In genomic region chr3:57847760-57848185, GRCm38 (mm10) we compare ENCODE assay signal across 8 mouse cellular contexts. TPM values are rescaled to one million over a fixed set of nuclear protein-coding genes. Genes with fewer than 3 reads are reported as not detected.
A peak's percentile ranks its signal among the peaks of the same experiment; 100 is the strongest.
DNase-seq lines count a peak whose midpoint lies in the region; ATAC-seq and TF ChIP-seq lines count a peak whose summit lies in the region.

TSS of gene Pfn2 (minus strand) at chr3:57848079.

- peak within 1 kb of the TSS; percentile 68 for H3K4me2 ChIP-seq in hindbrain, embryonic 15.5 days

- peaks cover 18% of the 10 kb centered on the region for H3K36me3 ChIP-seq in hindbrain, embryonic 15.5 days

- peak within 1 kb of the TSS; percentile 99 for H3K9ac ChIP-seq in hindbrain, embryonic 15.5 days

- H3K27me3 ChIP-seq in hindbrain, embryonic 15.5 days, result no peaks in the 10 kb centered on the region

- 0% methylated on average over 37 of the region's 52 CpGs for WGBS in hindbrain, embryonic 15.5 days

- intact Hi-C loops in gastrocnemius, adult 2 months (cut with DNase I), result loop anchor here (1.0 to 10.0 kb wide), 4 partner anchors 73 to 567 kb away; partner anchors contain the start of gene Tsc22d2
- intact Hi-C loops in left cerebral cortex, adult 2 months (cut with DNase I), result loop anchor here (1.0 to 10.0 kb wide), 5 partner anchors 35 to 677 kb away; partner anchors contain the start of genes Eif2a, Serp1 and Tsc22d2

- H3K27ac ChIP-seq in gastrocnemius, adult 2 months, result peak within 1 kb of the TSS; percentile 96
- H3K27ac ChIP-seq in hindbrain, embryonic 15.5 days (replicated peaks), result peak within 1 kb of the TSS; percentile 99
- peak within 1 kb of the TSS; percentile 99 for H3K27ac ChIP-seq in left cerebral cortex, adult 2 months

- peak within 1 kb of the TSS; percentile 95 for H3K4me3 ChIP-seq in gastrocnemius, adult 2 months
- peak within 1 kb of the TSS; percentile 93 for H3K4me3 ChIP-seq in hindbrain, embryonic 15.5 days
- peak within 1 kb of the TSS; percentile 86 for H3K4me3 ChIP-seq in left cerebral cortex, adult 2 months

- ATAC-seq in hindbrain, embryonic 15.5 days (ENCODE audit: low FRiP score, low read depth), result peak; percentile 92
- peak; percentile 37 for ATAC-seq in megakaryocyte, adult 5-6 weeks (ENCODE audit: poor library complexity, severe bottlenecking)

- peaks cover 24% of the 10 kb centered on the region for H3K4me1 ChIP-seq in hindbrain, embryonic 15.5 days (replicated peaks)

- no peak for TF ChIP-seq CTCF in gastrocnemius, adult 2 months (IDR thresholded peaks at IDR 0.05)
- TF ChIP-seq CTCF in left cerebral cortex, adult 2 months (IDR thresholded peaks at IDR 0.05), result no peak

- peak; percentile 85 for DNase-seq in R1 (ENCODE audit: low read depth, low spot score)
- peak; percentile 89 to 91 for DNase-seq in cerebellum, postnatal 25 days
- DNase-seq in gastrocnemius, adult 2 months, result peak; percentile 86
- peak; percentile 82 to 86 for DNase-seq in left cerebral cortex, adult 2 months (ENCODE audit: extremely low spot score in 1 of 2, low spot score in 2 of 2)
- peak; percentile 92 to 93 for DNase-seq in right cerebral cortex, postnatal 10 days (ENCODE audit: low spot score in 2 of 2)
- peak; percentile 42 to 47 for DNase-seq in urinary bladder, postnatal 36 days (ENCODE audit: low spot score in 2 of 2)

- H3K9me3 ChIP-seq in hindbrain, embryonic 15.5 days, result no peaks in the 10 kb centered on the region

RNA-seq across cellular contexts. Expression of gene Pfn2, which starts in this region (rescaled TPM):
- total RNA-seq in gastrocnemius, adult 2 months (2021), result 100 to 1,000 TPM; 168 to 189 TPM
- 660 and 679 TPM in 2 replicates for polyA plus RNA-seq in hindbrain, embryonic 15.5 days (2015; fragmentation: Nextera tagmentation; extraction: Ambion mirVana)
- 100 to 1,000 TPM; 463 to 512 TPM for total RNA-seq in left cerebral cortex, adult 2 months (2021)
- 0.32 TPM in 1 of 2 replicates, not detected in the other for total RNA-seq in megakaryocyte, adult 5-6 weeks (2015)
- total RNA-seq in megakaryocyte, adult 5-6 weeks (2017), result not detected in 2 replicates

Comparison
In these comparisons a context has a peak if more than half of its experiments do, and no peak if none do; other contexts are left out.
1. Peak in every context shown above with its lines: DNase-seq, ATAC-seq, H3K4me3 ChIP-seq and H3K27ac ChIP-seq.
2. RNA of gene Pfn2 (total RNA-seq): 463 to 512 TPM in left cerebral cortex, adult 2 months and 168 to 189 TPM in gastrocnemius, adult 2 months; 0.32 TPM in megakaryocyte, adult 5-6 weeks; every median in the first group is over 100 times any median in the second.
3. Peak in ATAC-seq in megakaryocyte, adult 5-6 weeks; RNA of the gene not detected or under 1 TPM.